Mouse (Mus musculus) brain, embryonic 14.5 days (tissue): ENCODE measurements at regions not wholly inside any gene's neighbourhood (a gene's known extent, or its start where the extent isn't known, plus 50 kb on each side); places are given as distances from the start of the nearest gene placed in this dataset.
A peak's percentile ranks its signal among the peaks of the same experiment; 100 is the strongest.

ENCODE experiments used
- DNase-seq: peaks from one replicate; pipeline ENCODE4 v3.0.0-alpha.2; 2011; ENCODE audit warnings: low read depth
- CTCF ChIP-seq: fragments of 200-500 bp; IDR thresholded peaks from 2 replicates; pipeline ENCODE4 v1.5.1; 2012; ENCODE audit warnings: inconsistent platforms, mild to moderate bottlenecking, moderate library complexity, borderline replicate concordance; ENCODE audit not compliant: insufficient read depth, insufficient read length; ENCODE audit errors: extremely low read depth
- POLR2A ChIP-seq: fragments of 200-500 bp; IDR thresholded peaks from 2 replicates; pipeline ENCODE4 v1.6.1; 2012; ENCODE audit warnings: mild to moderate bottlenecking, inconsistent platforms, borderline replicate concordance; ENCODE audit not compliant: poor library complexity, insufficient read depth, insufficient read length, severe bottlenecking; ENCODE audit errors: extremely low read depth

DNA sequence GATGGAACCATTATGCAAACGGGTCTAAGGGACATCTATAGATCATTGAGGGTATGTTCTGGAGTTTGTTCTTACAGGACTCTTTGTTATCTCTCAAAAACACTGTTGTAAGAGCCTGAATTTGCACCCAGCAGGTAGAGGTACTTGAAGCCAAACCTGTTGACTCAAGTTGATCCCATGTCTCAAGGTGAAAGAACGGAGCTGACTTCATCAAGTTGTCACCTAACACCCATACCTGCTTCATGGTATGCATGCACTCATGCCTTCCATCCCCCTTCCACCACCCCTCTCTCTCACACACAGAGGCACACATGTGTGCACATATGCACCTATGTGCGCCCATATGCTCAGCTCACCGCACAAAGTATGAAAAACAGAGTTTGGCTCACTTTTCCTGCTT is 189.0 kb downstream of the Ttll7 start:
- TF ChIP-seq CTCF (no peak), POLR2A (no peak)
- no peak for DNase-seq

DNA sequence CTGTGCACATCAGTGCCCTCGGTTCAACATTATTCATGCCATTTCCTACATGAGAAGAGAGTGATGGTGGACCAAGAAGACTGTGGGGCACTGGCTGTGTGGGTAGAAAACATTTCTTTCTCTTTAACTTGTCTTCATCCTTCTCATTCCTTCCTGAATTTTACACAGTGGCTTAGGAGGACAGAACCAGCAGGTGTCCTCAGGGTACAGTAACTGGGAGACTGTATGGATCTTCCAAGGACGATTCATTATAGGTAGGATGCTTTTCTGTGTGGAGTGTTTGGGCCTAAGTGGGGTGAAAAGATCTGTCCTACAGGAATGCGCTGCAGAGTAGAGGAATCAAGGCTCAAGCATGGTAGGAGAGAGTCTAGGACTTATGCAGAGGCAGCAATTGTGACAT is 190.7 kb downstream of the Ttll7 start:
- DNase-seq: no peak
- TF ChIP-seq POLR2A (no peak), CTCF (no peak)

DNA sequence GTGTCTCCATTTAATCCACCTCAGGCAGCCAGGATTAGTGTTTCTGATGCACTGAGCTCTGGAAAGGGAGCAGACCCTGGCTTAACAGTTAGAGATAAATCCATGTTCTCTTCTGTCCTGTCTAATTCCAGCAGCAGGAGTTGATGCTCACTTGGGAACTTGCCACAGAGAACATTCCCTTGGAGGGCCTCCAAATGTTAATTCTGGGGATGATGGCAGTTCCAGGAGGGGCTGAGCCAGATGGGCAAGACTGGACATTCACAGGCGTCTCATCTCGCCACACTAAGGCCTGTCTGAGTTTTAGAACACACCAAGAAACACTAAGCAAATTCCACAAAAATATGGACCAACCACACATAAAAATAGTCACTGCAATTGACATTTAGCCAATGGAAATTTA is 194.5 kb downstream of the Ttll7 start:
- peak; percentile 49 for DNase-seq
- TF ChIP-seq POLR2A: no peak
- no peak for TF ChIP-seq CTCF

DNA sequence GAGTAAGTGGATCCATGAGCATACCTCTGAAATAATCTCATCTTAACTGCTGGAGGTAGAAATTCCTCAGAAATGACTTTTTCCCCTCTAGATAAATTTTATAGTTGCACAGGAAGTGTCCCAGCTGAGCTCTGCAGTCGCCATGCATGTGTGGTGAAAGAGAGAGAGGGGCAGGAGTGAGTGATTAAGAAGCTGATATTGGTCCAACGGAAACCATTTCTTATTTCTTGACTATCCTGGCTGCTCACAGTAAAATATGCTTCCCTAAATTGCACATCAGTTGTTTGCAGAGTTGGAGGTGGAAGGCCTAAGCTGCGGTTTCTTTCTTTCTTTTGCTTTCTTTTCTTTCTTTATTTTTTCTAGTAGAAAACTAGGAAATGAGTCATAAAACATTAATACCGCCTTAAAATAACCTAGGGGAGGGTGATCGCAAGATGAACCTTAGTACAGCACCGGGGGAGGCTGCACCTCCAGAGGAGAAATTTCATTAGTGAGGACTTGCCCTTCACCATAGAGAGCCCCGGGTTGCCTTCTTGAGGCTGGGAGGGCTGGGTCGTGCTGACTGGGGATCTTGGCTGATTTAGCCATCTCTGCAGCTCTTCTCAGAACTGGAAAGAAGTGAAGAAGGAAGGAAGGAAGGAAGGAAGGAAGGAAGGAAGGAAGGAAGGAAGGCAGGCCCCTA is 202.1 kb downstream of the Ttll7 start:
- DNase-seq: no peak
- TF ChIP-seq POLR2A (no peak), CTCF (no peak)

DNA sequence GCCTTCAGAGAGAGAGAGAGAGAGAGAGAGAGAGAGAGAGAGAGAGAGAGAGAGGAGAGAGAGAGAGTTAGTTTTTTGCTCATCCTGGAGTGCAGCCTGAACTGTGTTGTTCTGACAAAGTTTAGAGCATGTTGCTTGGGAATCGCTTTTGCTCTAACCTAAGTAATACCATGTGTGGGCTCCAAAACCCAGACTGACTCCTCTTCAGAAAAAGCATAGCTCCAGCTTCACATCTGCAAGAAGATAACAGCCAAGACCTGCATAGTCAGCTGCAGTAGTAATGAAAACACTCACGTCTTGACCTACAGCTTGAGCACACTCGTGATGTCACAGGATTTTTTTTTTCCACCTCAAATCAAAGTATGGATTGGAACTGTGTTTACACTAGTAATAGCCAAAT is 205.7 kb downstream of the Ttll7 start:
- TF ChIP-seq CTCF (no peak), POLR2A (no peak)
- no peak for DNase-seq

DNA sequence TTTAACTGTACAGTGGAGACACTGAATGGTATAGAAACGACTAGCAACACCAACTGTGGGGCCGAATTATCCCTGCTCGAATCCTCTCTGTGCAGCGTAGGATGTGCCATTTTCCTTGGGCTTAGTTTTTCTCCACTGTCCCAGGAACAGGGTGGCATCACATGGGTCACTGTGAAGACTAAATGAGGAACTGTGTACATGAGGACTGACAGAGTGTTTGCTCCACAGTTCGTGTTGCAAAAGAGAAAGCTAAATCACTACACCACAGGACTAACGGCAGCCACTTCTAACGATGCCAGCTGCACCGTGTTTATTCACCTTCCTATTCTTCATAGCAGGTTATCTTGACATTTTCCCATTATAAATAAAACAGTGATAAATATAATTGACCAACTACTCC is 208.5 kb downstream of the Ttll7 start:
- TF ChIP-seq POLR2A (no peak), CTCF (no peak)
- DNase-seq: no peak

DNA sequence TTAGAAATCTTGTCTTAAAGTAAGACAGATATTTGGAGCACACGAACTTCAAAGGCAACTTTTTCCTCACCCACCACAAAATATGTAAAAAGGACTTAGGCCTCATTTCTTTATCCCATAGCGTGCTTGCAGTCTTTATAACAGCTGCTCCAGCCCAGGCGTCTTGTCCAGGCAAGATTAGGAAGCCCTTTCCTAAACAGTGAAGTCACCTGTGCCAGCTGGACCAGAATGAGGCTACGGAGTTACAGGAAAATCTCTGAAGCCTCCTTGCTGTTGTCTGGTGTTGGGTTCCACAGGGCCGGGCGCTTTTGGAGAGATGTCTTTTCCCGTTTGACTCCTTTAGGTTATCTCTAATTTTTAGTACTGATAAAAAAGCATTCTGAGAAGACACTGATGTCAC is 210.3 kb downstream of the Ttll7 start:
- no peak for TF ChIP-seq CTCF
- TF ChIP-seq POLR2A: no peak

DNA sequence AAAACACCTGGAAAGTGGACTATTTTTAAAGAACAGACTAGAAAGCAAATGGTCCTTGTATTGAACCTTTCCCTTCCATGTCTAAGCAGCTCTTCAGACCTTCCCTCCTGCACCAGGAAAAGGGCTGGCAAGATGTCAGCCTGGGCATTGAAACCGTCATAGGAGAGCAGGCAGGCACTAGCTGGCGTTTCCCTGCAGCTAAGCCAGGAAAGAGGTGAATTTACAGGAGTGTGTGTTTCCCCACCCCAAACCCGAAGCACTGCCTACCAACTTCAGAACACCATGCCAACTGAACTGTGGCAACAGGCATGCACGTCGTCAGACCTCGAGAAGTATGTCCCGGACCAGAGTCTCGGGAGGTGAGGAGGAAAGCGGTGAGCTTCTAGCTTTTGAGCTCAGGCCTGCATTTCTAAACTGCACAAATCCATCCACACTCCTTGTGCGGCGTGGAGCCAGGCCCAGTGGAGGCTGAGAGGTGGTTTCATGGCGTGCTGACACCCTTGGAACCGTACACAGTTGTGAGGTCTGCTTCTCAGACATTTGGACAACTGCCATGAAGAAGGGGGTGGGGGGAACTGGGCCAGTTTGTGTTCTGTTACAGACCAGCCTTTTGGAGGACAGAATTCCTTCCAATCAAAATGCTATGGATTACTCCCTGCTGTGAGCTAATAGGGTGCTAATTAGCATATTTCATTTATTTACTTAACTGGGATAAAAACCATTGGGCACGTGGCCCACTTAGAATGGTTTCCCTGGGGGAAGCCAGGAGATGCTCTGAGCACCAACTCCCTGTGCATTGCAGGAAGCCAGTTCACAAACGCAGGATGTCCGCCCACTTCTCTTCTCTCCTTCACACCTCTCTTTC is 211.6 kb downstream of the Ttll7 start:
- no peak for TF ChIP-seq POLR2A
- TF ChIP-seq CTCF: no peak
- DNase-seq: peak; percentile 96

More for the DNA sequence above, 210.3 kb downstream of the Ttll7 start:
- DNase-seq: no peak

DNA sequence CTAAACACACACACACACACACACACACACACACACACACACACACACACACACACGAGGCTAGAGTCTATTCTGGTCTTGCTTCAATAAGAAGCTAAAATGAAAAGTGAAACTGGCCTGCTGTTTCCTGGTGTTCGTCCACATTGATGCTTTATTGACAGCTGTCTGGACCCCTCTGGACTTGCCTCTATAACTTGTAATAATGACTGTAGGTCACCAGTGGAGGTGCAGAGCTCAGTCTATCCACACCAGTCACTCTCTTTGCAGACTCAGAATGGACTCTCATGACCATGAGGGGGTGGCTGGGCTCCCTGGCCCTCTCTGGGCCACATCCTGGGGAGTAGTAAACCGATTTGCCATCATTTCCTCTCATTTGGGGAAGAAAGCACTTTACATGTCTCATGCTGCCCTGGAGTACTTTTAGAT is 212.3 kb downstream of the Ttll7 start:
- no peak for DNase-seq
- TF ChIP-seq POLR2A (no peak), CTCF (no peak)

DNA sequence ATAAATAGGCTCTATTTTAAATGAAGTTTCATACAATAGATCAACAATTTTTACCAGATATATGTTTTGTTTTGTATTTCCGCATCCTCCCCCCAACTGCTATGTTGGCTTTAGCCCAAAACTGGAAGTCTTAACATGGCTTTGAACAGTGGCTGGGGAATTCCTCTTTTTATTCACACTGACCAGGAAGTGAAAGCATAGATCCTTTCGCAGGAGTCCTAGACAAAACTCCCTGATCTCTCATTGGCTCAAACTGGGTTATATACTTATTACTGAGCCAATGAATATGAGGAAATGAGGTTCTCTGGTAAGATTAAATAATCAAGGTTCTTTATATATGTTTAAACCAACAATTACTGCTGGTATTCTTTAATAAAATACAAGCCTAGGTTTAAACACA is 218.8 kb downstream of the Ttll7 start:
- TF ChIP-seq POLR2A (no peak), CTCF (no peak)
- no peak for DNase-seq

DNA sequence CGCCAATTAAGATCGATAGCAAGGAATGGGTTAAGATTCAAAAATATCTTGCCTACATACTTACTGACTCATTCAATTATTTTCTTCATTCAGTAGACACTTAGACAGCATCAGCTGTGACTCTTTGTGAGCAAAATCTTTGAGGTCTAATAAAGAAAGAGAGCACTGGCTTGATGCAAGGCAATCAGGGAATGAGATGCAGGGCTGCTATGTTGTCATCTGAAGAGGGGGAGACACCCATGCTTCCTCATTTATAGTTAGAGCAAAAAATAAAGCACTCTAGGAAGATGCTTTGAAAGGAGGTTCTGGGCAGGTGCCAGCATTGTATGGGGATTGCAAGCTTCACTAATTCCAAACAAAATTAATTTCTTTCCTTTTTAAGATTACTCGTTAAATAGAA is 228.0 kb downstream of the Ttll7 start:
- TF ChIP-seq POLR2A (no peak), CTCF (no peak)
- peak; percentile 76 for DNase-seq
